Mouse (Mus musculus) CH12.LX (cell line): ENCODE data around the gene Hrnr. TPM values are rescaled to one million over a fixed set of nuclear protein-coding genes. Genes with fewer than 3 reads are reported as not detected.

ENCODE experiments used
- DNase-seq: peaks from one replicate; pipeline ENCODE4 v3.0.0-alpha.2; 2013; ENCODE audit errors: extremely low read depth
- H3K27ac ChIP-seq: 2 replicates; pipeline ENCODE4 v1.5.1; 2012; ENCODE audit warnings: low read depth, mild to moderate bottlenecking, control low read depth, moderate library complexity; ENCODE audit not compliant: insufficient read depth
- H3K27me3 ChIP-seq: replicated peaks from 2 replicates; pipeline ENCODE3; 2012; ENCODE audit warnings: inconsistent platforms
- H3K36me3 ChIP-seq, 2 experiments: replicated peaks in 1 of 2; 2 replicates each; pipeline versions ENCODE3 to v1.6.1; 2012; ENCODE audit warnings: inconsistent platforms in 1 of 2, low read length in 1 of 2, mild to moderate bottlenecking in 1 of 2, mixed read lengths in 1 of 2, moderate library complexity in 1 of 2; ENCODE audit not compliant: control insufficient read depth in 1 of 2, insufficient read depth in 1 of 2
- H3K4me1 ChIP-seq, 2 experiments: 2 replicates each; pipeline ENCODE4 v1.6.1; 2012; ENCODE audit warnings: inconsistent platforms in 1 of 2, moderate library complexity in 1 of 2; ENCODE audit not compliant: insufficient read depth in 2 of 2, control insufficient read depth in 1 of 2
- H3K4me2 ChIP-seq: 2 replicates; pipeline ENCODE4 v1.6.1; 2012; ENCODE audit warnings: low read depth, mild to moderate bottlenecking, control low read depth; ENCODE audit not compliant: poor library complexity, insufficient read depth, severe bottlenecking
- H3K4me3 ChIP-seq, 3 experiments: fragments of 150-350 bp in 1 of 3; sonication (generic) in 1 of 3; replicated peaks in 1 of 3; 2 replicates each; pipeline versions ENCODE3 to v1.5.1; 2011 to 2012; ENCODE audit warnings: low read depth in 2 of 3, low read length in 2 of 3, mild to moderate bottlenecking in 2 of 3, moderate library complexity in 2 of 3, control low read depth in 1 of 3, improper control_type of control experiment in 1 of 3, inconsistent platforms in 1 of 3, mixed read lengths in 1 of 3; ENCODE audit not compliant: poor library complexity in 1 of 3
- H3K79me2 ChIP-seq: replicated peaks from 2 replicates; pipeline ENCODE4 v1.6.1; 2012; ENCODE audit warnings: mild to moderate bottlenecking, moderate library complexity; ENCODE audit not compliant: control insufficient read depth, poor library complexity, insufficient read depth, severe bottlenecking; ENCODE audit errors: extremely low read depth
- H3K9ac ChIP-seq: 2 replicates; pipeline ENCODE4 v1.6.1; 2012; ENCODE audit warnings: low read depth, mild to moderate bottlenecking, control low read depth, moderate library complexity; ENCODE audit not compliant: insufficient read depth
- H3K9me3 ChIP-seq: replicated peaks from 2 replicates; pipeline ENCODE3; 2012; ENCODE audit warnings: low read length, inconsistent platforms, mixed read lengths
- BHLHE40 ChIP-seq: IDR thresholded peaks from 2 replicates; pipeline ENCODE4 v1.6.1; 2011; ENCODE audit warnings: mild to moderate bottlenecking, low read depth, low read length, improper control_type of control experiment
- CHD1 ChIP-seq: IDR thresholded peaks from 2 replicates; pipeline ENCODE4 v1.6.1; 2012; ENCODE audit warnings: low read depth, low read length, improper control_type of control experiment, inconsistent platforms
- CHD2 ChIP-seq: IDR thresholded peaks from 2 replicates; pipeline ENCODE4 v1.6.1; 2011; ENCODE audit warnings: low read length, improper control_type of control experiment
- CTCF ChIP-seq, 2 experiments: IDR thresholded peaks in 1 of 2; conservative IDR thresholded peaks in 1 of 2; 2 replicates each; pipeline ENCODE4 v1.5.1; 2011 to 2012; ENCODE audit warnings: low read depth in 2 of 2, low read length in 2 of 2, improper control_type of control experiment in 1 of 2, inconsistent platforms in 1 of 2, mild to moderate bottlenecking in 1 of 2, moderate library complexity in 1 of 2
- E2F4 ChIP-seq: IDR thresholded peaks from 2 replicates; pipeline ENCODE4 v1.6.1; 2011; ENCODE audit warnings: low read depth, low read length, improper control_type of control experiment; ENCODE audit not compliant: insufficient replicate concordance
- ELF1 ChIP-seq: IDR thresholded peaks from 2 replicates; pipeline ENCODE4 v1.6.1; 2014; ENCODE audit warnings: low read depth, mild to moderate bottlenecking, inconsistent platforms, low read length, improper control_type of control experiment
- HCFC1 ChIP-seq: IDR thresholded peaks from 2 replicates; pipeline ENCODE4 v1.6.1; 2012; ENCODE audit warnings: low read depth, mild to moderate bottlenecking, inconsistent platforms, low read length, improper control_type of control experiment
- JUN ChIP-seq: IDR thresholded peaks from 2 replicates; pipeline ENCODE4 v1.6.1; 2011; ENCODE audit warnings: low read depth, mild to moderate bottlenecking, low read length, improper control_type of control experiment, moderate library complexity; ENCODE audit not compliant: insufficient read depth
- MAFK ChIP-seq: IDR thresholded peaks from 2 replicates; pipeline ENCODE4 v1.6.1; 2011; ENCODE audit warnings: low read length, improper control_type of control experiment; ENCODE audit not compliant: insufficient replicate concordance
- MAZ ChIP-seq: IDR thresholded peaks from 2 replicates; pipeline ENCODE4 v1.6.1; 2012; ENCODE audit warnings: low read depth, mild to moderate bottlenecking, inconsistent platforms, low read length, improper control_type of control experiment, moderate library complexity
- MEF2A ChIP-seq: IDR thresholded peaks from 2 replicates; pipeline ENCODE4 v1.6.1; 2014; ENCODE audit warnings: low read depth, mild to moderate bottlenecking, inconsistent platforms, low read length, improper control_type of control experiment, borderline replicate concordance
- MYC ChIP-seq: IDR thresholded peaks from 2 replicates; pipeline ENCODE4 v1.6.1; 2011; ENCODE audit warnings: low read depth, mild to moderate bottlenecking, improper control_type of control experiment, low read length
- SIN3A ChIP-seq: IDR thresholded peaks from 2 replicates; pipeline ENCODE4 v1.6.1; 2012; ENCODE audit warnings: low read length, improper control_type of control experiment, inconsistent platforms
- TCF12 ChIP-seq: IDR thresholded peaks from 2 replicates; pipeline ENCODE4 v1.6.1; 2014; ENCODE audit warnings: low read depth, mild to moderate bottlenecking, inconsistent platforms, low read length, improper control_type of control experiment
- UBTF ChIP-seq: IDR thresholded peaks from 2 replicates; pipeline ENCODE4 v1.6.1; 2012; ENCODE audit warnings: low read depth, mild to moderate bottlenecking, inconsistent platforms, low read length, improper control_type of control experiment, moderate library complexity
- USF1 ChIP-seq: IDR thresholded peaks from 2 replicates; pipeline ENCODE4 v1.6.1; 2014; ENCODE audit warnings: low read depth, mild to moderate bottlenecking, inconsistent platforms, low read length, improper control_type of control experiment
- USF2 ChIP-seq: conservative IDR thresholded peaks from 2 replicates; pipeline ENCODE4 v1.6.1; 2011; ENCODE audit warnings: low read depth, low read length, improper control_type of control experiment
- ZC3H11A ChIP-seq: IDR thresholded peaks from 2 replicates; pipeline ENCODE4 v1.6.1; 2012; ENCODE audit warnings: low read depth, mild to moderate bottlenecking, inconsistent platforms, low read length, improper control_type of control experiment
- dilution Hi-C: fragments of 300-500 bp; cut with MboI; formaldehyde crosslinking; loops from 2 replicates; pipeline ENCODE4 v1.14.3; 2020; ENCODE audit warnings: low sequenced_read_pairs; ENCODE audit not compliant: extremely low pct_unique_long_range_greater_than_20kb, extremely low pct_ligation_motif_present
- in situ Hi-C: fragments of 300-500 bp; cut with MboI; formaldehyde crosslinking; loops from 3 replicates; pipeline ENCODE4 v1.14.3; 2019; ENCODE audit warnings: low sequenced_read_pairs, low pct_ligation_motif_present, low pct_unique_long_range_greater_than_20kb, mixed read lengths
- polyA plus RNA-seq: library from polyadenylated mRNA; unstranded; fragments of >175 nt; gene quantifications from 2 replicates; pipeline ENCODE4 v1.2.1, GENCODE M21; 2012; ENCODE audit warnings: low read depth; ENCODE audit not compliant: insufficient read length
- total RNA-seq, 2 experiments: library from RNA; depleted of rRNA; stranded (reverse); fragments of 300-350 nt in 1 of 2; fragments of >200 nt in 1 of 2; gene quantifications; 2 replicates each; pipeline ENCODE4 v1.2.3; 2012 to 2014

The Hrnr gene
- total and polyA plus RNA-seq, 3 experiments: not detected

- H3K27me3 ChIP-seq: no peaks in the 10 kb centered on the region
- no peak overlapping the region for H3K4me2 ChIP-seq
- peaks cover 6 to 13% of the 10 kb centered on the region in 2 experiments; a peak in 3 of 4 replicates for H3K4me1 ChIP-seq
- in situ Hi-C loops: no loop called here
- TF ChIP-seq MAFK: no peak
- TF ChIP-seq MEF2A: no peak
- no peak for TF ChIP-seq TCF12
- TF ChIP-seq CHD1: no peak
- no peak for TF ChIP-seq ZC3H11A
- TF ChIP-seq MYC: no peak
- no peak for TF ChIP-seq SIN3A
- no peak for TF ChIP-seq UBTF
- no peak for TF ChIP-seq ELF1
- TF ChIP-seq HCFC1: no peak
- TF ChIP-seq, all 38 proteins: peak for 0
- no peak overlapping the region for H3K9ac ChIP-seq
- no peaks in the 10 kb centered on the region for H3K79me2 ChIP-seq
- H3K27ac ChIP-seq: no peak overlapping the region
- dilution Hi-C loops: no loop called here
- H3K36me3 ChIP-seq: no peaks in the 10 kb centered on the region
- DNase-seq: no peak
- no peak overlapping the region for H3K4me3 ChIP-seq
- no peaks in the 10 kb centered on the region for H3K9me3 ChIP-seq
These were observed 56.1 kb downstream of the Hrnr start for GRCm38 (mm10) chr3:93375601-93376000.

DNA sequence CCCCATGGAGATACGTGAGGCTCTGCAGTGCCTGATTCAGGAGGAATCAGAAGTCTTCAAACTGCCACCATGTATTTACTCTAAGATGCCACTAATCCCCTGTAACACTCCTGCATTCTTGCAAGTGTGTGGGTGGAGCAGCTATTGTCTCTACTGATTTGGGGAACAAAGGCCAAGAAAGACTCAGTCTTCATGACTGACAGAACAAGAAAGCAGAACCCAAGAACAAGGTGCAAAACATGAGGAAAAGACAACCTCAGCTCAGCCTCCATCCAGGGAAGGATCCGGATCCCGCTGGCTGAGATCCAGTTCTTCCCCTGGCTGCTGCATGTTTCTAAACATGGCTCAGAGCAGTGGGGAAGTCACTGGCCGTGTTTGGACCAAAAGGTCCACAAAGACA lies 58.6 kb downstream of the Hrnr start:
- peaks cover 6 to 13% of the 10 kb centered on the region in 2 experiments; a peak in 3 of 4 replicates for H3K4me1 ChIP-seq
- H3K27me3 ChIP-seq: no peaks in the 10 kb centered on the region
- in situ Hi-C loops: no loop called here
- no peak overlapping the region for H3K27ac ChIP-seq
- H3K36me3 ChIP-seq: no peaks in the 10 kb centered on the region
- dilution Hi-C loops: no loop called here
- TF ChIP-seq MAZ (no peak), JUN (no peak), E2F4 (no peak), CTCF (conservative IDR thresholded peaks at IDR 0.05 in 1 of 2, IDR thresholded peaks at IDR 0.05 in 1 of 2; ENCODE audit: low read depth in 2 of 2, low read length in 2 of 2) (no peak), CHD2 (no peak), BHLHE40 (no peak), TCF12 (no peak), USF1 (no peak), USF2 (no peak)
- H3K4me3 ChIP-seq: no peak overlapping the region
- H3K4me2 ChIP-seq: no peak overlapping the region
- H3K9me3 ChIP-seq: no peaks in the 10 kb centered on the region
- no peaks in the 10 kb centered on the region for H3K79me2 ChIP-seq
- no peak overlapping the region for H3K9ac ChIP-seq
- no peak for DNase-seq

Other genes with a start within 250 kb of the Hrnr start
- not detected in 2 replicates for gene Crnn, start 175.0 kb upstream of the Hrnr start, total RNA-seq (2012; rRNA removed)
- gene Crnn, start 175.0 kb upstream of the Hrnr start, total RNA-seq (2014; rRNA removed): not detected in 2 replicates
- gene Crnn, start 175.0 kb upstream of the Hrnr start, polyA plus RNA-seq: not detected in 2 replicates
- gene Flg2, start 122.5 kb upstream of the Hrnr start, total RNA-seq (2012; rRNA removed): not detected in 2 replicates
- gene Flg2, start 122.5 kb upstream of the Hrnr start, total RNA-seq (2014; rRNA removed): not detected in 2 replicates
- not detected in 2 replicates for gene Flg2, start 122.5 kb upstream of the Hrnr start, polyA plus RNA-seq
- gene Flg, start 46.2 kb upstream of the Hrnr start, total RNA-seq (2012; rRNA removed): not detected in 2 replicates
- not detected in 2 replicates for gene Flg, start 46.2 kb upstream of the Hrnr start, total RNA-seq (2014; rRNA removed)
- not detected in 2 replicates for gene Flg, start 46.2 kb upstream of the Hrnr start, polyA plus RNA-seq
- not detected in 2 replicates for gene Rptn, start 74.0 kb downstream of the Hrnr start, total RNA-seq (2012; rRNA removed)
- not detected in 2 replicates for gene Rptn, start 74.0 kb downstream of the Hrnr start, total RNA-seq (2014; rRNA removed)
- gene Rptn, start 74.0 kb downstream of the Hrnr start, polyA plus RNA-seq: not detected in 2 replicates
- not detected in 2 replicates for gene Tchh, start 122.6 kb downstream of the Hrnr start, total RNA-seq (2012; rRNA removed)
- not detected in 2 replicates for gene Tchh, start 122.6 kb downstream of the Hrnr start, total RNA-seq (2014; rRNA removed)
- not detected in 2 replicates for gene Tchh, start 122.6 kb downstream of the Hrnr start, polyA plus RNA-seq
- not detected in 2 replicates for gene Tchhl1, start 149.0 kb downstream of the Hrnr start, total RNA-seq (2012; rRNA removed)
- not detected in 2 replicates for gene Tchhl1, start 149.0 kb downstream of the Hrnr start, total RNA-seq (2014; rRNA removed)
- gene Tchhl1, start 149.0 kb downstream of the Hrnr start, polyA plus RNA-seq: not detected in 2 replicates
- gene S100a11, start 200.7 kb downstream of the Hrnr start, total RNA-seq (2012; rRNA removed): 33.4 and 47.2 TPM in 2 replicates
- gene S100a11, start 200.7 kb downstream of the Hrnr start, total RNA-seq (2014; rRNA removed): 68.9 and 75.2 TPM in 2 replicates
- 448 and 468 TPM in 2 replicates for gene S100a11, start 200.7 kb downstream of the Hrnr start, polyA plus RNA-seq
- gene S100a10, start 235.3 kb downstream of the Hrnr start, total RNA-seq (2012; rRNA removed): 352 and 369 TPM in 2 replicates
- gene S100a10, start 235.3 kb downstream of the Hrnr start, total RNA-seq (2014; rRNA removed): 429 and 518 TPM in 2 replicates
- 213 and 259 TPM in 2 replicates for gene S100a10, start 235.3 kb downstream of the Hrnr start, polyA plus RNA-seq